Mouse (Mus musculus) embryonic facial prominence, embryonic 14.5 days (tissue): ENCODE measurements around the gene Ube2q2. TPM values are rescaled to one million over a fixed set of nuclear protein-coding genes. Genes with fewer than 3 reads are reported as not detected.
"Not testable (repeated sequence)": the region's sequence is repeated elsewhere in the genome, so short reads cannot be mapped to it uniquely, and the experiment has no call there.

Experiments
- ATAC-seq: fragments of 200-750 bp; cut with Nextera tagmentation; 2 replicates; pipeline ENCODE4 v1.8.0; 2017; ENCODE audit warnings: low read depth, moderate number of reproducible peaks, moderate TSS enrichment
- DNase-seq: peaks from one replicate; pipeline ENCODE4 v3.0.0-alpha.2; 2015; ENCODE audit warnings: low spot score
- H3K27ac ChIP-seq: fragments of 300-500 bp; sonication (generic); replicated peaks from 2 replicates; pipeline ENCODE4 v1.5.1; 2014; ENCODE audit warnings: low read depth, mild to moderate bottlenecking, low read length, moderate library complexity
- H3K27me3 ChIP-seq: fragments of 300-500 bp; sonication (generic); replicated peaks from 2 replicates; pipeline ENCODE4 v1.6.1; 2014; ENCODE audit warnings: low read length; ENCODE audit not compliant: control insufficient read depth, insufficient read depth
- H3K36me3 ChIP-seq: fragments of 300-500 bp; sonication (generic); 2 replicates; pipeline ENCODE4 v1.6.1; 2014; ENCODE audit warnings: low read length, mixed read lengths; ENCODE audit not compliant: control insufficient read depth, insufficient read depth
- H3K4me1 ChIP-seq: fragments of 300-500 bp; sonication (generic); 2 replicates; pipeline ENCODE4 v1.6.1; 2014; ENCODE audit warnings: antibody characterized with exemption, low read length; ENCODE audit not compliant: control insufficient read depth, insufficient read depth
- H3K4me2 ChIP-seq: fragments of 300-500 bp; sonication (generic); 2 replicates; pipeline ENCODE4 v1.6.1; 2014; ENCODE audit warnings: low read depth, mild to moderate bottlenecking, low read length, moderate library complexity, mixed read lengths
- H3K4me3 ChIP-seq: fragments of 300-500 bp; sonication (generic); 2 replicates; pipeline ENCODE4 v1.5.1; 2014; ENCODE audit warnings: low read depth, mild to moderate bottlenecking, low read length
- H3K9ac ChIP-seq: fragments of 300-500 bp; sonication (generic); 2 replicates; pipeline ENCODE4 v1.6.1; 2014; ENCODE audit warnings: low read depth, mild to moderate bottlenecking, low read length, moderate library complexity, mixed read lengths
- H3K9me3 ChIP-seq: fragments of 300-500 bp; sonication (generic); 2 replicates; pipeline ENCODE4 v1.6.1; 2016; ENCODE audit warnings: low read length; ENCODE audit not compliant: control insufficient read depth
- WGBS: fragments of 180-500 bp; shearing (Covaris S2); extraction: QIAGEN DNeasy Blood & Tissue Kit; methylation state at CpG from one replicate; pipeline ENCODE4 v1.1.7; 2014; 5-methylcytosine and 5-hydroxymethylcytosine counted together
- polyA plus RNA-seq: library from polyadenylated mRNA; unstranded; fragments of >200 nt; fragmentation: Nextera tagmentation; extraction: Ambion mirVana; gene quantifications from 2 replicates; pipeline ENCODE4 v1.2.1, GENCODE M21; 2014

The Ube2q2 gene
- polyA plus RNA-seq, 1 experiment from 2014 or later = 32.0 TPM

GRCm38 (mm10) chr9:55252097-55252496, 103.4 kb downstream of the Ube2q2 start:
- H3K4me2 ChIP-seq, H3K27me3 ChIP-seq, H3K27ac ChIP-seq, H3K9ac ChIP-seq, DNase-seq, H3K4me1 ChIP-seq, H3K9me3 ChIP-seq, ATAC-seq, H3K4me3 ChIP-seq, H3K36me3 ChIP-seq: not testable (repeated sequence)
- WGBS = 60% methylated on average over 2 of the region's 2 CpGs

DNA sequence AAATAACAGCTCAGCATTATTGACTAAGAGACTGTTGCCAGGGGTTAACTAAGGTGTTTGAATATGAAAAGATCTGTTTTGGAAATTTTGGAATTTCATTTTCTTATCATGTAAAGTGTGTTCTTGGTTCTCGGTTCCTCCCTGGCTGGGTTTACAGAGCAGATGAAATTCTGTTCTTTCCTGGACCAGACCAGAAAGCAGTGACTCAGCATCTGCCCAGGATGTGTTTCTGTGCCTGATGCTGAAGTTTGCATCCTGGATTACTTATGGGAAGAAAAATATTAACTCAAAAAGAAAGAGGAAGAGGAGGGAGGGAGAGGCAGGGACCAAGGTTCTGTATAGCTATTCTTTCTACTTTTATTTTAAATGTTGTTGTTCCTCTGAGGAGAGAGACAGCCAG, 105.2 kb downstream of the Ube2q2 start:
- ATAC-seq = no peak
- no peaks in the 10 kb centered on the region for H3K27me3 ChIP-seq
- H3K27ac ChIP-seq = no peak overlapping the region
- no peak for DNase-seq
- H3K9me3 ChIP-seq = no peaks in the 10 kb centered on the region
- H3K9ac ChIP-seq = no peak overlapping the region
- WGBS = 67% methylated on average over 1 of the region's 1 CpGs
- H3K4me1 ChIP-seq = no peaks in the 10 kb centered on the region
- no peak overlapping the region for H3K4me3 ChIP-seq
- H3K4me2 ChIP-seq = no peak overlapping the region
- H3K36me3 ChIP-seq = no peaks in the 10 kb centered on the region

- no peak overlapping the region for H3K4me3 ChIP-seq
- H3K27ac ChIP-seq = no peak overlapping the region
- no peaks in the 10 kb centered on the region for H3K9me3 ChIP-seq
- 90% methylated on average over 5 of the region's 5 CpGs for WGBS
- H3K4me2 ChIP-seq = no peak overlapping the region
- H3K9ac ChIP-seq = no peak overlapping the region
- DNase-seq = no peak
- H3K27me3 ChIP-seq = no peaks in the 10 kb centered on the region
- no peak for ATAC-seq
- no peaks in the 10 kb centered on the region for H3K36me3 ChIP-seq
- H3K4me1 ChIP-seq = no peaks in the 10 kb centered on the region
Measured at GRCm38 (mm10) chr9:55255056-55255455, 106.4 kb downstream of the Ube2q2 start.

- DNase-seq (no peak), ATAC-seq (no peak)
- H3K27ac ChIP-seq = no peak overlapping the region
- no peaks in the 10 kb centered on the region for H3K4me1 ChIP-seq
- no peaks in the 10 kb centered on the region for H3K27me3 ChIP-seq
- WGBS = 66% methylated on average over 4 of the region's 4 CpGs
- no peaks in the 10 kb centered on the region for H3K36me3 ChIP-seq
- H3K9me3 ChIP-seq = no peaks in the 10 kb centered on the region
- no peak overlapping the region for H3K9ac ChIP-seq
- H3K4me2 ChIP-seq = no peak overlapping the region
- H3K4me3 ChIP-seq = no peak overlapping the region
Measured at GRCm38 (mm10) chr9:55255604-55256003, 107.0 kb downstream of the Ube2q2 start.

DNA sequence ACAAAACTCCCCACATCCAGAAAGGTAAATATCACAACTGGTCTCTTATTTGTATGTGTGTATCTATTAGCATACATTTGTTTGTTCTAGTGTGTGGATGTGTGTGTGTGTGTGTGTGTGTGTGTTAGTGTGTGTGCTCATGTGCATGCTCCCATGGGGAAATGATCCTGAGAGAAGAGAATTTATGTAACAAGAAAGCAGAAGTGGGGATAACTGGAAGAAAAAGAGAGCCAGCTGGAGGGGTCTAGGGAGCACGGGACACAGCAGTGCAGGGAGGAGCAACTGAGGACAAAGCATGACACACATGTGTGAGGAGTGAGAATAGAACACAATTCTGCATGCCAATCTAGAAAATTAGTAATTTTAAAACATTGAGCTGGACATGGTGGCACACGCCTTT, 108.5 kb downstream of the Ube2q2 start:
- Histone ChIP-seq H3K27ac (no peak overlapping the region), H3K9me3 (no peaks in the 10 kb centered on the region), H3K36me3 (no peaks in the 10 kb centered on the region), H3K27me3 (no peaks in the 10 kb centered on the region), H3K4me1 (no peaks in the 10 kb centered on the region), H3K9ac (no peak overlapping the region), H3K4me3 (no peak overlapping the region), H3K4me2 (no peak overlapping the region)
- no peak for ATAC-seq
- WGBS = 87% methylated on average over 2 of the region's 2 CpGs
- DNase-seq = no peak

Other genes with a start within 250 kb of the Ube2q2 start
- gene Hykk, start 231.6 kb upstream of the Ube2q2 start, polyA plus RNA-seq = 4.8 and 5.0 TPM in 2 replicates
- gene Psma4, start 198.1 kb upstream of the Ube2q2 start, polyA plus RNA-seq = 285 and 291 TPM in 2 replicates
- gene AY074887, start 197.9 kb upstream of the Ube2q2 start, polyA plus RNA-seq = 1.0 and 1.2 TPM in 2 replicates
- gene Chrna5, start 168.0 kb upstream of the Ube2q2 start, polyA plus RNA-seq = 1.1 and 1.5 TPM in 2 replicates
- gene Chrna3, start 122.3 kb upstream of the Ube2q2 start, polyA plus RNA-seq = 2.0 and 2.2 TPM in 2 replicates
- 0.78 and 1.3 TPM in 2 replicates for gene Chrnb4, start 100.1 kb upstream of the Ube2q2 start, polyA plus RNA-seq
- gene Fbxo22, start 60.1 kb downstream of the Ube2q2 start, polyA plus RNA-seq = 41.9 and 49.6 TPM in 2 replicates
- 1.0 and 1.2 TPM in 2 replicates for gene Nrg4, start 178.0 kb downstream of the Ube2q2 start, polyA plus RNA-seq
- gene Tmem266, start 178.1 kb downstream of the Ube2q2 start, polyA plus RNA-seq = 0.22 and 0.38 TPM in 2 replicates